Mouse (Mus musculus) heart, embryonic 11.5 days (tissue): ENCODE measurements around the gene Unc13a. TPM values are rescaled to one million over a fixed set of nuclear protein-coding genes. Genes with fewer than 3 reads are reported as not detected.

Experiments
- ATAC-seq: fragments of 200-750 bp; cut with Nextera tagmentation; replicated peaks from 2 replicates; pipeline ENCODE4 v1.8.0; 2017; ENCODE audit warnings: moderate library complexity; ENCODE audit not compliant: insufficient number of reproducible peaks, low FRiP score, low TSS enrichment
- H3K27ac ChIP-seq: fragments of 300-500 bp; sonication (generic); 2 replicates; pipeline ENCODE4 v1.5.1; 2014; ENCODE audit warnings: mild to moderate bottlenecking, low read depth, low read length
- H3K27me3 ChIP-seq: fragments of 300-500 bp; sonication (generic); 2 replicates; pipeline ENCODE4 v1.6.1; 2014; ENCODE audit warnings: mild to moderate bottlenecking, low read length, mixed read lengths; ENCODE audit not compliant: control insufficient read depth, insufficient read depth
- H3K36me3 ChIP-seq: fragments of 300-500 bp; sonication (generic); 2 replicates; pipeline ENCODE4 v1.6.1; 2014; ENCODE audit warnings: mild to moderate bottlenecking, low read length, moderate library complexity, mixed read lengths; ENCODE audit not compliant: control insufficient read depth, insufficient read depth
- H3K4me1 ChIP-seq: fragments of 300-500 bp; sonication (generic); 2 replicates; pipeline ENCODE4 v1.6.1; 2014; ENCODE audit warnings: low read length; ENCODE audit not compliant: control insufficient read depth, insufficient read depth
- H3K4me2 ChIP-seq: fragments of 300-500 bp; sonication (generic); 2 replicates; pipeline ENCODE4 v1.6.1; 2014; ENCODE audit warnings: mild to moderate bottlenecking, moderate library complexity
- H3K4me3 ChIP-seq: fragments of 300-500 bp; sonication (generic); 2 replicates; pipeline ENCODE4 v1.5.1; 2014; ENCODE audit warnings: low read depth, low read length
- H3K9ac ChIP-seq: fragments of 300-500 bp; sonication (generic); 2 replicates; pipeline ENCODE4 v1.6.1; 2014; ENCODE audit warnings: mild to moderate bottlenecking, low read depth, low read length, moderate library complexity
- H3K9me3 ChIP-seq: fragments of 300-500 bp; sonication (generic); replicated peaks from 2 replicates; pipeline ENCODE4 v1.6.1; 2016; ENCODE audit warnings: low read length; ENCODE audit not compliant: control insufficient read depth
- WGBS: fragments of 180-500 bp; shearing (Covaris S2); extraction: QIAGEN DNeasy Blood & Tissue Kit; methylation state at CpG from one replicate; pipeline ENCODE4 v1.1.7; 2014; ENCODE audit not compliant: insufficient replicate concordance; 5-methylcytosine and 5-hydroxymethylcytosine counted together
- polyA plus RNA-seq: library from polyadenylated mRNA; unstranded; fragments of >200 nt; fragmentation: Nextera tagmentation; extraction: Ambion mirVana; gene quantifications from 2 replicates; pipeline ENCODE4 v1.2.1, GENCODE M21; 2014

The Unc13a gene
- polyA plus RNA-seq, 1 experiment from 2014 or later = 0.63 TPM

- H3K4me3 ChIP-seq = no peak overlapping the region
- H3K9me3 ChIP-seq = no peaks in the 10 kb centered on the region
- H3K4me1 ChIP-seq = peaks cover 25% of the 10 kb centered on the region
- no peak overlapping the region for H3K4me2 ChIP-seq
- no peaks in the 10 kb centered on the region for H3K36me3 ChIP-seq
- no peak overlapping the region for H3K27ac ChIP-seq
- H3K9ac ChIP-seq = no peak overlapping the region
- peaks cover 99% of the 10 kb centered on the region for H3K27me3 ChIP-seq
- ATAC-seq = no peak
- WGBS = 69% methylated on average over 12 of the region's 12 CpGs
Observed at GRCm38 (mm10) chr8:71682832-71683231, 11.3 kb upstream of the Unc13a start.

- no peak overlapping the region for H3K4me2 ChIP-seq
- H3K36me3 ChIP-seq = no peaks in the 10 kb centered on the region
- no peak overlapping the region for H3K4me3 ChIP-seq
- no peak overlapping the region for H3K9ac ChIP-seq
- H3K4me1 ChIP-seq = peaks cover 23% of the 10 kb centered on the region; the same call in 1 of the 2 replicates
- H3K27me3 ChIP-seq = peaks cover 91% of the 10 kb centered on the region
- WGBS = 14% methylated on average over 17 of the region's 18 CpGs
- H3K9me3 ChIP-seq = no peaks in the 10 kb centered on the region
- H3K27ac ChIP-seq = no peak overlapping the region
- ATAC-seq = no peak
Observed at GRCm38 (mm10) chr8:71681369-71681915, 9.9 kb upstream of the Unc13a start.

DNA sequence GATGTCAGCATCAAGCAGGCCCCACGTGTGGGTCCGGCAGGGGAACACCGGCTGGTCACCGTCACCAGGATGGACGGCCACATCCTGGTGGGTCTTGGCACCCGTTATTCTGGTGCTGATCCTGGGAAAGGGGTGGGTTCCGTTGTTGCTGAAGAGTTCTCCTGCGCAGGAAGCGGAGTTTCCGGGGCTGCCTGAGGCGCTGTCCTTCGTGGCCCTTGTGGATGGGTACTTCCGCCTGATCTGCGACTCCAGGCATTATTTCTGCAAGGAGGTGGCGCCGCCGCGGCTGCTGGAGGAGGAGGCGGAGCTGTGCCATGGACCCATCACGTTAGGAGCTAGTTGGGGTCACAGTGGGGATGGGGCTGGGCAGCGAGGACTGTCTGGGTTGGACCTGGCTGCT, 8.9 kb upstream of the Unc13a start:
- Histone ChIP-seq H3K9me3 (no peaks in the 10 kb centered on the region), H3K27me3 (peaks cover 83% of the 10 kb centered on the region), H3K4me3 (no peak overlapping the region), H3K9ac (no peak overlapping the region), H3K36me3 (no peaks in the 10 kb centered on the region), H3K4me2 (peak overlapping the region; percentile 31; the same call in 1 of the 2 replicates), H3K4me1 (peaks cover 23% of the 10 kb centered on the region), H3K27ac (no peak overlapping the region)
- 8% methylated on average over 21 of the region's 21 CpGs for WGBS
- no peak for ATAC-seq

- Histone ChIP-seq H3K4me3 (peak overlapping the region; percentile 35), H3K4me1 (peaks cover 23% of the 10 kb centered on the region), H3K27ac (no peak overlapping the region), H3K9me3 (no peaks in the 10 kb centered on the region), H3K27me3 (peaks cover 81% of the 10 kb centered on the region), H3K4me2 (peak overlapping the region; percentile 61), H3K9ac (no peak overlapping the region), H3K36me3 (no peaks in the 10 kb centered on the region)
- WGBS = 6% methylated on average over 46 of the region's 46 CpGs
- no peak for ATAC-seq
Observed at GRCm38 (mm10) chr8:71679550-71680168, 8.1 kb upstream of the Unc13a start.

- 27% methylated on average over 16 of the region's 16 CpGs for WGBS
- H3K27ac ChIP-seq = no peak overlapping the region
Observed at GRCm38 (mm10) chr8:71679116-71679515, 7.6 kb upstream of the Unc13a start.

DNA sequence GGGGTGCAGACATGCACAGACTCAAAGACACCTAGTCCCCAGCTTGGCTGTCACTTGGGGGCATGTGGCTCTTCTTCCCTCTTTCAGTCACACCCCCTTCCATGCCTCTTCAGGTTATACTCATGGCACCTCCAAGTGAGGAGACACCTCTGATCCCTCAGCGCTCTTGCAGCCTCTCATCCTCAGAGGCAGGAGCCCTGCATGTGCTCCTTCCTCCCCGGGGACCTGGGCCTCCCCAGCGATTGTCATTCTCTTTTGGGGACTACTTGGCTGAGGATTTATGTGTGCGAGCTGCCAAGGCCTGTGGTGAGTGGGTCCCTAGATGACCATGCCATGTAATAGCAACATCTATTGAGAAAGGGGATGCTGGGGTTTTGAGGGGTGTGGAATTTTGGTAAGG, 6.7 kb upstream of the Unc13a start:
- H3K27me3 ChIP-seq = peaks cover 68% of the 10 kb centered on the region

More at GRCm38 (mm10) chr8:71679116-71679515, 7.6 kb upstream of the Unc13a start:
- no peaks in the 10 kb centered on the region for H3K9me3 ChIP-seq
- no peaks in the 10 kb centered on the region for H3K36me3 ChIP-seq
- H3K4me3 ChIP-seq = peak overlapping the region; percentile 35
- peaks cover 23% of the 10 kb centered on the region for H3K4me1 ChIP-seq
- no peak overlapping the region for H3K9ac ChIP-seq
- H3K4me2 ChIP-seq = peak overlapping the region; percentile 61
- peaks cover 75% of the 10 kb centered on the region for H3K27me3 ChIP-seq
- no peak for ATAC-seq

GRCm38 (mm10) chr8:71677555-71677954, 6.0 kb upstream of the Unc13a start:
- Histone ChIP-seq H3K4me1 (peaks cover 23% of the 10 kb centered on the region), H3K27ac (no peak overlapping the region), H3K36me3 (no peaks in the 10 kb centered on the region), H3K9me3 (no peaks in the 10 kb centered on the region), H3K4me3 (no peak overlapping the region), H3K9ac (no peak overlapping the region), H3K4me2 (no peak overlapping the region; the same call in 1 of the 2 replicates), H3K27me3 (peaks cover 62% of the 10 kb centered on the region)
- no peak for ATAC-seq

More for the DNA sequence above, 6.7 kb upstream of the Unc13a start:
- no peak overlapping the region for H3K27ac ChIP-seq
- no peak overlapping the region for H3K4me3 ChIP-seq
- no peak overlapping the region for H3K4me2 ChIP-seq
- no peaks in the 10 kb centered on the region for H3K36me3 ChIP-seq
- H3K9me3 ChIP-seq = no peaks in the 10 kb centered on the region
- H3K9ac ChIP-seq = no peak overlapping the region
- peaks cover 23% of the 10 kb centered on the region for H3K4me1 ChIP-seq
- no peak for ATAC-seq
- 63% methylated on average over 4 of the region's 4 CpGs for WGBS

DNA sequence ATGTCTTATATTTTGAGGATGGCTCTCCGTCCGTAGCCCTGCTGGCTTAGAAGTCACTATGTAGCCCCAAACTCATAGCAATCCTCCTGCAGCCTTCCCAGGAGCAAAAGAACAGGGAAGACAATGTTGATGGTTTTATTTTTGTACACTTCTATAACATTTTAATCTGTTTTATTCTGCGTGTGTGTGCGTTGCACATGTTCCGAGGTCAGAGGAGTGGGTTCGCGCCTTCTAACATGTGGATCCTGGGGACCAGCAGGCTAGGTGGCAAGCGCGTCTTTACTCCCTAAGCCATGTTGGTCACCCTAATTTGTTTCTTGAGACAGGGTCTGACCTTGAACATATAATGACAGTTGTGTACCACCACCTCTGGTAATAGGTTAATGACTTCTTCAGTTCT, 5.2 kb upstream of the Unc13a start:
- Histone ChIP-seq H3K9me3 (no peaks in the 10 kb centered on the region), H3K27me3 (peaks cover 54% of the 10 kb centered on the region), H3K4me2 (peak overlapping the region; percentile 93), H3K27ac (0 out of 2 replicates have a peak overlapping the region, but pooled peaks have one; percentile 3), H3K36me3 (no peaks in the 10 kb centered on the region), H3K4me1 (peaks cover 23% of the 10 kb centered on the region), H3K9ac (peak overlapping the region; percentile 89), H3K4me3 (peak overlapping the region; percentile 80)
- WGBS = 58% methylated on average over 9 of the region's 9 CpGs
- ATAC-seq = no peak
